Mouse (Mus musculus) adrenal gland, adult 2 months (tissue): ENCODE data around the gene Espnl. TPM values are rescaled to one million over a fixed set of nuclear protein-coding genes. Genes with fewer than 3 reads are reported as not detected.
A peak's percentile ranks its signal among the peaks of the same experiment; 100 is the strongest.

Experiments used
- DNase-seq: peaks from one replicate; pipeline ENCODE4 v3.0.0; 2021
- polyA plus RNA-seq: library from polyadenylated mRNA; depleted of rRNA; stranded (reverse); fragments of >200 nt; gene quantifications from 2 replicates; pipeline ENCODE4 v1.2.3, GENCODE M21; 2012
- total RNA-seq, 2 experiments: library from RNA; stranded (reverse); gene quantifications; 2 replicates each; pipeline ENCODE4 v1.2.3; 2021

Espnl gene
- total and polyA plus RNA-seq, 3 experiments: 0.04 to 0.12 TPM; not detected in 1

GRCm38 (mm10) chr1:91317656-91318055, 4.2 kb upstream of the Espnl start:
- no peak for DNase-seq

DNA sequence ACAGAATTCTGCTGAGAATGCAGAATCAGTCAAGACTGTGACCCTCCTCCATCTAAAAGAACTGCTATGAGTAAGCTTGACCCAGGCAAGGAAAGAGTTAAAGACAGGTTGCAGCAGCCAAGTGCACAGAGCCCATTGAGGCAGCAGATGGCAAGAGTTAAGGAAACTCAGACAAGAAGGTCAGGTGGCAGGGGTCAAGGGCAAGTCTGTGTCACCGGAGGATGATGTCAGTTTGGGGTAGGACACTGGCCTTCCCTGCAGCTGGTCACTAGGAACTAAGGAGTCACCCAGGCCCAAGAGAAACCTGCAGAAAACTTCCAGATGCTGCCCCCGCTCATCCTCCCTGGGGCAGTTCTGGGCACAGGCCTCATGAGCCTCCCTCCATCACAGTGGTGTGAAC, 2.8 kb downstream of the Espnl start:
- peak; percentile 58 for DNase-seq

GRCm38 (mm10) chr1:91325488-91326042, 3.7 kb downstream of the Espnl start:
- no peak for DNase-seq

DNA sequence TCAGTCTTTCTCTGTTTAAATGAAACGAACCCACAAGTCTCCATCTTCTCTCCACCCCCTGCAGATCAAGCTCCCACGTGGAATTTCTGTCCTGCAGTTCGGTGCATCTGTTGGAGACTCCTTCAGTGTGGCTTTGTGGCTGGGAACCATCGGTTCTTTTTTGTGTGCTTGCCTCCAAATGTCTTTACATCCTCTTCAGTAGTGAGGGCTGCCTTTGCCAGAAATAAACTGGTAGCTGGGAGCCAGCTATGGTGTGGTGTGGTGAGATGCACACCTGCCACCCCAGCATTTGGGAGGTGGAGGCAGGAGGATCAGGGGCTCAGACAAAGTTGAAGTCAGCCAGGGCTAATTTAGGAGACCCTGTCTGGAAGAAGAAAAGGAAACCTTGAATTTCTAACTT, 10.2 kb downstream of the Espnl start:
- DNase-seq: no peak

- no peak for DNase-seq
Measured at GRCm38 (mm10) chr1:91333582-91333981, 11.7 kb downstream of the Espnl start.

GRCm38 (mm10) chr1:91337355-91337754, 15.5 kb downstream of the Espnl start:
- no peak for DNase-seq

GRCm38 (mm10) chr1:91344001-91344400, 22.1 kb downstream of the Espnl start:
- DNase-seq: no peak

DNA sequence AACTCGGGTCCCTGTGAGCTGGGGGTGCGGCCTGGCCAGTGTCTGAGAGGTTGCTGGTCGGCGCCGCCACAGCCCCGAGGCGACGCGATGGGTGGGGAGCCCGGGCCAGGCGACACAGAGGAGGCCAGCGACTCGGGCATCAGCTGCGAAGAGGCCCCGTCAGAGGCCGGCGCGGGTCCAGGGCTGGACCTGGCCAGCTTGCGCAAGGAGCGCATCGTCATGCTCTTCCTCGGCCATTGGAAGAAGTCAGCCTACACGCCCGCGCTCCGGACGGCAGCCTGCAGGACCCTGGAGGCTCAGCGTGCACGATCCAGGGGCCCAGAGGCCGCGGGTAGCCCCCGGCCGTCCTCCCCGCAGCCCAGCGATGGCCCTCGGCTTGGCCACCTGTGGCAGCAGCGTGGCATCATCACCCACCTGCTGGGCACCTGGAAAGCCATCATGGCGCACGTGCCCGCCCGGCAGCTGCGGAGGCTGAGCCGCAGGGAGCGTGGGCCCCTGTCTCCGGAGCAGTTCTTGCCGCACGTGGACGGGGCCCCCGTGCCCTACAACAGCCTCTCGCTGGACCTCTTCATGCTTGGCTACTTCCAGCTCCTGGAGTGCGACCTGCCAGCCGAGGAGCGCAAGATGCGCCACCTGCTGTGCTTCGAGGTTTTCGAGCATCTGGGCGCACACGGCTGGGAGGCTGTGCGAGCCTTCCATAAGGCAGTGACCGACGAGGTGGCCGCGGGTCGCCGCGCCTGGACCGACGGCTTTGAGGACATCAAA, 23.2 kb downstream of the Espnl start:
- peak; percentile 41 for DNase-seq

DNA sequence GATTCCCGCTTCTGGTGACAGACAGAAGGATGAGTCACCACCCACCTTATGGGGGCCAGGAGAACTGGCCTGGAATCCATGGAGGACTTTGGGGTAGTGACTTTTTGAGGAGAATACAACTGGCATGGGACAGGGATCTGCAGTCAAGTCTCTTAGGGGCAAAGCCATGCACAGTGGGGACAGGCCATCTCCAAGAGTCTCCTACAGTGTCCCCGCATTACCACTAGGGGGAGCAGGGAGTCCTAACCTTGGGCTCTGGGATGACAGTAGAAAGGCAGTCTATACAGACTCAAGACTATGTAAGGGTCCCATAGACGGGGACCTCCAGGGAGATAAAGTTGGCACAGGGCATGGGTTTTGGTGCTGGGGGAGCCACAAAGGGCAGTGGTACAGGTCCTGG, 25.0 kb downstream of the Espnl start:
- DNase-seq: peak; percentile 71

- no peak for DNase-seq
Measured at GRCm38 (mm10) chr1:91350841-91351240, 29.0 kb downstream of the Espnl start, which contains the start of gene Klhl30. Gene Klhl30, plus strand, starts transcription at chr1:91351016.

- no peak for DNase-seq
Measured at GRCm38 (mm10) chr1:91351249-91351648, 29.4 kb downstream of the Espnl start.

- DNase-seq: no peak
Measured at GRCm38 (mm10) chr1:91352277-91352676, 30.4 kb downstream of the Espnl start.

- DNase-seq: peak; percentile 44
Measured at GRCm38 (mm10) chr1:91356105-91356504, 34.2 kb downstream of the Espnl start.

- DNase-seq: no peak
Measured at GRCm38 (mm10) chr1:91362113-91362512, 40.2 kb downstream of the Espnl start.

DNA sequence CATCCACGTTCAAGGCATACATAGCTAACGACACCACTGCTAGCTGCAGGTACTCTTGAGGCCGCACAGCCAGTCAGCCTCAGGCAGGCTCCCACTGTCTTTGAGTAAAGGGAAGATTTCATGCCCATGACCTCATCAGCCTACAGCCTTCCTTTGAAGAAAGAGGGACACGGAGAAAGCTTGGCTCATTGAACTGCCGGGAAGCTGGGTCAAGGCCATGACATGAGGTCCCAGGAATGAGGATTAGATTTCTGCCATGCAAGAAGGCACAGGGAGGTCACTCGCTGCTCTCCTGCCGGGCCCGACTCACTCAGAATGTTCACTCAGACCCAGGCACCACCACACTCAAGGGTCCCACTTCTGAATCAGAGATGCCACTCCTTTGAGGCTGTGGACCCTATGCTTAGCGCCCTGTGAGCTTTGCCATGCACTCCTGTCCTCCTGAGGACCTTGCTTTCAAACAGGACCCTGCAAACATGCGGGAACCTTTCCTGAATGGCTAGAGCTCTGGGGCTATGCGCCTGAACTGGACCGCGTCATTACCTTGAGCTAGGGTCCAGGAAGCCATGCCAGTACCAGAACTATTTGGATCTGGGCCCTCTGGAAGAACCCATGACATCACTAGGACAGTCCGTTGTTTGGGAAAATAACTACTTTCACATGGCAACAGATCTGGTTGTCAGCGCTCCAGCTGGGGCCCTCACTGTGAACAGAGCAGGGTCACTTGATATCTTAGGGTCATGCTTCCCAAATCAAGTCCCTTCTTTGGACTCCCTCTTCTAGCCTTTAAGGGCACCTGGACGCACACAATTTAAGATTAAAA, 43.2 kb downstream of the Espnl start:
- DNase-seq: peak; percentile 51

DNA sequence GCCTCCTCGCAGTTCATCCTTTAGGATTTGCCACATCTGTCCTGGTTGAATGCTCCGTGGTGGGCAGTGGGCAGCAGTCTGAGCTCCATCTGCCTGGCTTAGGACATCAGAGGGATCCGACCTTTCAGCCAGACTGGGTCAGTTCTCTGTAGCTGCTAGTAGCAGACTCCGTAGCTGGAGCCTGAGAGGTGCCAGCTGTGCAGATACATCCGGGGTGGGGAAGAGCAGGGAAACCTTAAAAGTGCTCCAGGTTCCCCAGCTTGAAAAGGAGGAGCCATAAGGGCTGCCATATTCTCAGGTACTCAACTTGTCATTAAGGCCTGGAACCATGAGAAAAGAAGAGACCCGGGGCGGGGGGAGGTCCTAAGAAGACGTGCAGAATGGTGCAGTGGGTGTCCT, 43.9 kb downstream of the Espnl start:
- no peak for DNase-seq

DNA sequence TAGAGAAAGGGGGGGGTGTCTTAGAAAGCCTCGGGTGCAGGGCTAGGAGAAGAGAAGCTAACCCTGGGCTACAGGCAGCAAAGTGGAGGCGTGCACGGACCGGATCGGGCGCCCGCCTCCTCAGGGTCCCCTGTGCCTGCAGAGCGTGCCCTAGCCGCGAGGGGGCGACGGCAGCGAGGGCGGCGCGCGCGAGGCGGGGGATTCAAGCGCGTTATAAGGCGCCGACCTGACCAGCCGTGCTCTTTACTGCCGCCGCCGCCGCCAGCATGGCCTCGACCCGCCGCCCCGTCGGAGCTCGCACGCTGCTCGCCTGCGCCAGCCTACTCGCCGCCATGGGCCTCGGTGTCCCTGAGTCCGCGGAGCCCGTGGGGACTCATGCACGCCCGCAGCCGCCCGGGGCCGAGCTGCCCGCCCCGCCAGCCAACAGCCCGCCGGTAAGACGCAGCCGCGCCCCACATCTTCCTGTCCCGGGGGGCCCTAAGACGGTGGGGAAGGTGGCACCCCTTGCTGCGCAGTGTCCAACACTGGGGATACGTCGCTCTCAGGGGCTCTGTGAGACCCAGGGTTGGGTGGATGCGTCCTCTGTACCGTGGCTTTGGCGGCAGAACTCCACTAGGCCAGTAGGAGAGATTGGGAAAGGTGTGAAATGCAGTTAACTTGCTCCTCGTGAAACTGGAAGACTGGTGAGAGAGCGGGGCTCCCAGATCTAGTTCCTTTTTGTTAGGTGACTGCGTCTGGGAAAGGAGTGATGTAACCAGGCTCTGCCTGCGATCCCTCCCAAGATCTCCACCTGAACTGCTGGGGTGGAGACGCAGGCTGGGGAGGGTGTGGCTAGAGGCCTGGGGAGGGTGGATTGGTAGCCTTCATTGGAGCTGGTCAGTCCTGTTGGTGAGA, 44.6 kb downstream of the Espnl start, which contains the start of gene Erfe:
Erfe (plus strand) TSS at position 216 of the 894 bp plus-strand sequence.
- peak; percentile 82 for DNase-seq

DNA sequence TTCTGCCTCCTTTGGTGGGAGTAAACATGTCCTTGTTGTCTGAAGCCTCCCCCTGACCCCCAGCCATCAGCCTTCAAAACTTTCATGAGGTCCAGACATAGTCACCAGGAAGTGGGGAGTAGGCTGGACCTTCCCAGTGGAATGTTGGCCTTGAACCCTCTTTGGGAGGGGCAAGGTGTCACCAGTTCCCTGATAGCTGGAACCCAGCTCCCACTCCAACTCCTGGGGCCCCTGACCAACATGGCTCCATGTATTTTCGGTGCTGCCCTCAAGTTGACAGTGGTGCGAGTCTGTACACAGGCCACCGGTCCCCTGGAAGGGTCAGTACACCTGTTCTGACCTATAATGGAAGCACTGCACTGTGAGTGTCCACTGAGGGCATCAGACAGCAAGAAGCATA, 45.4 kb downstream of the Espnl start:
- no peak for DNase-seq

- no peak for DNase-seq
Measured at GRCm38 (mm10) chr1:91369408-91369807, 47.5 kb downstream of the Espnl start.

DNA sequence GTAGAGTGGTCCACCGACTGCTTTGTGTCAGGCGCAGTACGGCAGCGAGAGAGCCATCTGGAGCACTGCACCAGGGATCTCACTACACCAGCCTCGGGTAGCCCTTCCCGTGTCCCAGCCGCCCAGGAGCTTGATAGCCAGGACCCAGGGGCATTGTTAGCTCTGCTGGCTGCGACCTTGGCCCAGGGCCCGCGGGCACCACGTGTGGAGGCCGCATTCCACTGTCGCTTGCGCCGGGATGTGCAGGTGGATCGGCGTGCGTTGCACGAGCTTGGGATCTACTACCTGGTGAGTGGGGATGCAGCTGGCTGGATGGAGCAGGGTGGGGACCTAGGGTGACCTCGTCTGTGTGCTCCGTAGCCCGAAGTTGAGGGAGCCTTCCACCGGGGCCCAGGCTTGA, 48.2 kb downstream of the Espnl start:
- peak; percentile 71 for DNase-seq

DNA sequence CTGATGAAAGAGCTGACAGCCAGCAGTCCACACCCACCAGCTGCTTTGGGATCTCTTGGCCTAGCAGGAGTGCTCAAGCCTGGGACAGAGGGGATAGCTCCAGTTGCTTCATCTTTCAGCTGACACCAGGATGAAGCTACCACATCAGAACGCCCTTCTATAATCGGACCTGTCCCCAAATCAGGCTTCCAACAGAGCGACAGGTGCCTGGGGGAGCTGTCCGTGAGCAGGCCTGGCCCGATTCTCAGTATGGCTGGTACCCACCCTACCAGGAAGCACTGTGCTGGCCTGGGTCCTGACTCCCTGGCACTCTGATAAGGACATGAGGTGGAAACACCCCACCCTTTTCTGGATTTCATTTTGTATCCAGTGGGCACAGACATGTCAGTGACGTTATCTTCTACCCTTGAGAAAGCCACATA, 51.5 kb downstream of the Espnl start:
- DNase-seq: no peak
